Mouse (Mus musculus): Measurements from ENCODE around the gene Ctnnd2. TPM values are rescaled to one million over a fixed set of nuclear protein-coding genes. Genes with fewer than 3 reads are reported as not detected.

Gene Ctnnd2
- polyA plus RNA-seq, 1 experiment from 2014 or later = 1.0 TPM

- Histone ChIP-seq H3K27me3 (replicated peaks; ENCODE audit: control insufficient read depth, insufficient read depth, low read length) (no peaks in the 10 kb centered on the region), H3K27ac (ENCODE audit: low read depth, low read length) (no peak overlapping the region), H3K4me3 (ENCODE audit: low read depth, low read length) (no peak overlapping the region), H3K9me3 (ENCODE audit: control insufficient read depth) (no peaks in the 10 kb centered on the region), H3K4me2 (replicated peaks; ENCODE audit: low read depth) (no peak overlapping the region), H3K4me1 (replicated peaks; ENCODE audit: control insufficient read depth, insufficient read depth, low read length) (no peaks in the 10 kb centered on the region), H3K9ac (ENCODE audit: low read depth, low read length) (no peak overlapping the region), H3K36me3 (ENCODE audit: control insufficient read depth, insufficient read depth) (no peaks in the 10 kb centered on the region)
- no peak for ATAC-seq
- no peak for TF ChIP-seq CTCF (IDR thresholded peaks at IDR 0.05; ENCODE audit: low read depth)
- WGBS = 100% methylated on average over 2 of the region's 2 CpGs
Observed at GRCm38 (mm10) chr15:30714823-30715222, 542.4 kb downstream of the Ctnnd2 start.

- H3K27ac ChIP-seq (ENCODE audit: low read depth, low read length) = no peak overlapping the region
- TF ChIP-seq CTCF (IDR thresholded peaks at IDR 0.05; ENCODE audit: low read depth) = no peak
- WGBS = 82% methylated on average over 3 of the region's 3 CpGs
Observed at GRCm38 (mm10) chr15:30718811-30719210, 546.4 kb downstream of the Ctnnd2 start.

DNA sequence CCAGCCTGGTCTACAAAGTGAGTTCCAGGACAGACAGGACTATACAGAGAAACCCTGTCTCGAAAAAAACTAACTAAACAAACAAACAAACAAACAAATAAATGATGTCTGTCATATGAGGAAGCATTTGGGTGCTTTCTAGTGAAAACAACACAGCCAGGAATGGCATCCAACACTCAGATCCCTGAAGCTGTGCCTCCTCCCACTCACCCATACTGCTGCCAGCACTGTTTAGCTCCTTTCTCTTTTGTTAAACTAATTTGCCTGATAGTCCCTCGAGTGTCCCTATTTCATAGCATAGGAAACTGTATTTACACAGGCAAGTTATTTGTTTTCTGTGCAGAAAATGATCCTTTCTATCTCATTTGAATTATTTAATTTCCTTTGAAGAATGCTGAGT, 546.8 kb downstream of the Ctnnd2 start:
- H3K9me3 ChIP-seq (ENCODE audit: control insufficient read depth) = no peaks in the 10 kb centered on the region
- no peaks in the 10 kb centered on the region for H3K27me3 ChIP-seq (replicated peaks; ENCODE audit: control insufficient read depth, insufficient read depth, low read length)
- ATAC-seq = no peak
- H3K4me2 ChIP-seq (replicated peaks; ENCODE audit: low read depth) = no peak overlapping the region
- no peak for TF ChIP-seq CTCF (IDR thresholded peaks at IDR 0.05; ENCODE audit: low read depth)
- no peaks in the 10 kb centered on the region for H3K4me1 ChIP-seq (replicated peaks; ENCODE audit: control insufficient read depth, insufficient read depth, low read length)
- H3K36me3 ChIP-seq (ENCODE audit: control insufficient read depth, insufficient read depth) = no peaks in the 10 kb centered on the region
- no peak overlapping the region for H3K4me3 ChIP-seq (ENCODE audit: low read depth, low read length)
- H3K9ac ChIP-seq (ENCODE audit: low read depth, low read length) = no peak overlapping the region
- H3K27ac ChIP-seq (ENCODE audit: low read depth, low read length) = no peak overlapping the region
- 75% methylated on average over 2 of the region's 2 CpGs for WGBS

More at GRCm38 (mm10) chr15:30718811-30719210, 546.4 kb downstream of the Ctnnd2 start:
- H3K4me1 ChIP-seq (replicated peaks; ENCODE audit: control insufficient read depth, insufficient read depth, low read length) = no peaks in the 10 kb centered on the region
- H3K9ac ChIP-seq (ENCODE audit: low read depth, low read length) = no peak overlapping the region
- H3K27me3 ChIP-seq (replicated peaks; ENCODE audit: control insufficient read depth, insufficient read depth, low read length) = no peaks in the 10 kb centered on the region
- H3K36me3 ChIP-seq (ENCODE audit: control insufficient read depth, insufficient read depth) = no peaks in the 10 kb centered on the region
- no peak for ATAC-seq
- no peaks in the 10 kb centered on the region for H3K9me3 ChIP-seq (ENCODE audit: control insufficient read depth)
- H3K4me3 ChIP-seq (ENCODE audit: low read depth, low read length) = no peak overlapping the region
- H3K4me2 ChIP-seq (replicated peaks; ENCODE audit: low read depth) = no peak overlapping the region

- H3K9ac ChIP-seq (ENCODE audit: low read depth, low read length) = no peak overlapping the region
- H3K9me3 ChIP-seq (ENCODE audit: control insufficient read depth) = no peaks in the 10 kb centered on the region
- no peak overlapping the region for H3K4me3 ChIP-seq (ENCODE audit: low read depth, low read length)
- TF ChIP-seq CTCF (IDR thresholded peaks at IDR 0.05; ENCODE audit: low read depth) = no peak
- no peak overlapping the region for H3K4me2 ChIP-seq (replicated peaks; ENCODE audit: low read depth)
- H3K36me3 ChIP-seq (ENCODE audit: control insufficient read depth, insufficient read depth) = no peaks in the 10 kb centered on the region
- no peaks in the 10 kb centered on the region for H3K27me3 ChIP-seq (replicated peaks; ENCODE audit: control insufficient read depth, insufficient read depth, low read length)
- no peak for ATAC-seq
- H3K4me1 ChIP-seq (replicated peaks; ENCODE audit: control insufficient read depth, insufficient read depth, low read length) = no peaks in the 10 kb centered on the region
- no peak overlapping the region for H3K27ac ChIP-seq (ENCODE audit: low read depth, low read length)
- WGBS = 80% methylated on average over 2 of the region's 2 CpGs
Observed at GRCm38 (mm10) chr15:30721098-30721497, 548.7 kb downstream of the Ctnnd2 start.

DNA sequence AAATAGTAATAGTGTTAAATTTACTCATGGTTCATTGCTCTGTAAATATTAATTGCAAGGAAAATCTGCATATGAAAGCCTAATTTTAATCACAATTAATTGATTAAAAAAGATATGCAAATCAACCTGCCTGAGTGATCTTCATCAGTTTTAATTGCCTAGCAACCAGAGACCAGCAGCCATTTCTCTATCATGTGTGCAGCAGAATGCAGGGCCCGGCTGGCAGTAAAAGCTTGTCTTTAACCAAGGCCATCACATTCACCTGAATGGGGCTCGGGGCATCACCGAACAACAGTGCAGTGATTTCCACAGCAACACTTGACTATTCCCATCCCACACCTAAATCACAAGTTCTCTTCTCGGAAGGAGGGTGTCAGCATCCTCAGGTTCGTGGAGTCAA, 553.7 kb downstream of the Ctnnd2 start:
- Histone ChIP-seq H3K27me3 (replicated peaks; ENCODE audit: control insufficient read depth, insufficient read depth, low read length) (no peaks in the 10 kb centered on the region), H3K9ac (ENCODE audit: low read depth, low read length) (no peak overlapping the region), H3K36me3 (ENCODE audit: control insufficient read depth, insufficient read depth) (no peaks in the 10 kb centered on the region), H3K4me3 (ENCODE audit: low read depth, low read length) (no peak overlapping the region), H3K4me1 (replicated peaks; ENCODE audit: control insufficient read depth, insufficient read depth, low read length) (no peaks in the 10 kb centered on the region), H3K4me2 (replicated peaks; ENCODE audit: low read depth) (no peak overlapping the region), H3K27ac (ENCODE audit: low read depth, low read length) (no peak overlapping the region), H3K9me3 (ENCODE audit: control insufficient read depth) (no peaks in the 10 kb centered on the region)
- no peak for TF ChIP-seq CTCF (IDR thresholded peaks at IDR 0.05; ENCODE audit: low read depth)
- 91% methylated on average over 5 of the region's 5 CpGs for WGBS
- no peak for ATAC-seq

DNA sequence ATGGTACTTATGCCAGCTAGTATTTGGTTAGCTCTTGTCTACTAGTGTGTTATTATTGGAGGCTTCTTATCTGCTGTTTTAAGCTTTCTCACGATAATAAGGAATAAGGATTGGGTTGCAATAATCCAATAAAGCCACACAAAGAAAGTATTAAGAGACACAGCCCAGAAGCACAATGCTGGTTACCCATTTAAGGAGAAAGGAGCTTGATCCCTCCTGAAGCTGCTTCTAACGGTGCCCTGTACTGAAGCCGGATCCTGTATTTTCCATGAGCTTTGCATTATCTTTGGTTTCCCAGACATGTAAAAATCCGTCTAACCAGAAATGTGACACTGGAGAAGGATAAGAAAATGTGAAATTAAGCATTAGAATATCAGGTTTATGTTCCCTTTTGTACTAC, 565.8 kb downstream of the Ctnnd2 start:
- no peak overlapping the region for H3K9ac ChIP-seq (ENCODE audit: low read depth, low read length)
- no peaks in the 10 kb centered on the region for H3K36me3 ChIP-seq (ENCODE audit: control insufficient read depth, insufficient read depth)
- no peaks in the 10 kb centered on the region for H3K4me1 ChIP-seq (replicated peaks; ENCODE audit: control insufficient read depth, insufficient read depth, low read length)
- no peak overlapping the region for H3K4me2 ChIP-seq (replicated peaks; ENCODE audit: low read depth)
- H3K27ac ChIP-seq (ENCODE audit: low read depth, low read length) = no peak overlapping the region
- H3K4me3 ChIP-seq (ENCODE audit: low read depth, low read length) = no peak overlapping the region
- no peaks in the 10 kb centered on the region for H3K9me3 ChIP-seq (ENCODE audit: control insufficient read depth)
- no peak for ATAC-seq
- no peaks in the 10 kb centered on the region for H3K27me3 ChIP-seq (replicated peaks; ENCODE audit: control insufficient read depth, insufficient read depth, low read length)
- whole genome bisulfite sequencing = 71% methylated on average over 4 of the region's 4 CpGs
- no peak for TF ChIP-seq CTCF (IDR thresholded peaks at IDR 0.05; ENCODE audit: low read depth)

- ATAC-seq = no peak
- Histone ChIP-seq H3K9ac (ENCODE audit: low read depth, low read length) (no peak overlapping the region), H3K4me2 (replicated peaks; ENCODE audit: low read depth) (no peak overlapping the region), H3K4me1 (replicated peaks; ENCODE audit: control insufficient read depth, insufficient read depth, low read length) (no peaks in the 10 kb centered on the region), H3K9me3 (ENCODE audit: control insufficient read depth) (no peaks in the 10 kb centered on the region), H3K27ac (ENCODE audit: low read depth, low read length) (no peak overlapping the region), H3K36me3 (ENCODE audit: control insufficient read depth, insufficient read depth) (no peaks in the 10 kb centered on the region), H3K27me3 (replicated peaks; ENCODE audit: control insufficient read depth, insufficient read depth, low read length) (no peaks in the 10 kb centered on the region), H3K4me3 (ENCODE audit: low read depth, low read length) (no peak overlapping the region)
- WGBS = 17% methylated on average over 6 of the region's 6 CpGs
- TF ChIP-seq CTCF (IDR thresholded peaks at IDR 0.05; ENCODE audit: low read depth) = peak; percentile 85
Observed at GRCm38 (mm10) chr15:30740728-30741127, 568.3 kb downstream of the Ctnnd2 start.

All from intestine, postnatal 0 days (tissue).